Mouse (Mus musculus) kidney, adult 2 months (tissue): ENCODE measurements around the gene Gnpnat1.

Experiments
- CTCF ChIP-seq: fragments of 200-500 bp; conservative IDR thresholded peaks from 2 replicates; pipeline ENCODE4 v1.5.1; 2011; ENCODE audit warnings: low read depth, mild to moderate bottlenecking, control low read depth, low read length, moderate library complexity, mixed read lengths; ENCODE audit not compliant: insufficient read depth, insufficient read length
- POLR2A ChIP-seq: fragments of 200-500 bp; IDR thresholded peaks from one replicate; pipeline ENCODE4 v1.6.1; 2011; ENCODE audit warnings: low read depth, low read length, control low read depth

GRCm38 (mm10) chr14:45416265-45416664, 11.6 kb upstream of the Gnpnat1 start:
- TF ChIP-seq CTCF, result no peak
- TF ChIP-seq POLR2A, result no peak
